Mouse (Mus musculus): ENCODE results near the gene Ccdc14.

DNA sequence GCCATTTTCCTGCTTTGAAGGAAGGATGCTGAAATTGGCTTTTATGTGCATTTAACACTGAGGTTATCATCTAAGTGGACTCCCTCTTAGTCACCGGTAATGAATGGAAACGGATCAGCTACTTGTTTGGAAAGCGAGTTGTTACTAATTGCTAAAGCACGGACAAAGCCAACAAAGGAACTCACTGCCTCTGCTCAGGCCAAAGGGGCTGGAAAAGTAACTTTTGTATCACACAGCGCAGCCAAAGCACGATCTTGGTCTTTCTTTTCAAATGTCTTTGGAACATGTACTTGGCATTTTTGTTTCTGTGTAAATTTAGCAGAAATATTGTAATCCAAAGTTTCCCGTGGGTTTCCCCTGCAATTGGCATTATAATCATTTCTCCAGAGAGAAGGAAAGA lies 18.4 kb upstream of the Ccdc14 start:
- TF ChIP-seq POLR2A (IDR thresholded peaks at IDR 0.05; ENCODE audit: control insufficient read depth, low read depth, low read length) (no peak), CTCF (IDR thresholded peaks at IDR 0.05; ENCODE audit: control insufficient read depth, insufficient read depth, insufficient replicate concordance, low read depth, low read length) (no peak)

Measured in testis, adult 2 months (tissue).